Mouse (Mus musculus): ENCODE data around the gene Naxd.

- TF ChIP-seq CTCF (conservative IDR thresholded peaks at IDR 0.05; ENCODE audit: low read length) = no peak
- TF ChIP-seq NANOG (IDR thresholded peaks at IDR 0.05; ENCODE audit: borderline replicate concordance, low read length) = no peak
- no peak for TF ChIP-seq POU5F1 (IDR thresholded peaks at IDR 0.05; ENCODE audit: borderline replicate concordance, low read length)
Measured at GRCm38 (mm10) chr8:11518056-11518396, 20.7 kb downstream of the Naxd start.
